Mouse (Mus musculus) forebrain, embryonic 16.5 days (tissue): ENCODE measurements around the gene Adora3. TPM values are rescaled to one million over a fixed set of nuclear protein-coding genes. Genes with fewer than 3 reads are reported as not detected.

Source experiments
- ATAC-seq: fragments of 200-750 bp; cut with Nextera tagmentation; 2 replicates; pipeline ENCODE4 v1.8.0; 2017; ENCODE audit warnings: mild to moderate bottlenecking, moderate library complexity
- H3K27ac ChIP-seq: fragments of 300-500 bp; sonication (generic); 2 replicates; pipeline ENCODE4 v1.5.1; 2014; ENCODE audit warnings: low read length, control low read depth
- H3K27me3 ChIP-seq: fragments of 300-500 bp; sonication (generic); replicated peaks from 2 replicates; pipeline ENCODE4 v1.6.1; 2014; ENCODE audit warnings: low read length; ENCODE audit not compliant: control insufficient read depth, insufficient read depth
- H3K36me3 ChIP-seq: fragments of 300-500 bp; sonication (generic); 2 replicates; pipeline ENCODE4 v1.6.1; 2014; ENCODE audit not compliant: control insufficient read depth, insufficient read depth
- H3K4me1 ChIP-seq: fragments of 300-500 bp; sonication (generic); replicated peaks from 2 replicates; pipeline ENCODE4 v1.6.1; 2014; ENCODE audit warnings: low read length; ENCODE audit not compliant: control insufficient read depth, insufficient read depth
- H3K4me2 ChIP-seq: fragments of 300-500 bp; sonication (generic); 2 replicates; pipeline ENCODE4 v1.6.1; 2014; ENCODE audit warnings: mild to moderate bottlenecking, low read length, control low read depth
- H3K4me3 ChIP-seq: fragments of 300-500 bp; sonication (generic); replicated peaks from 2 replicates; pipeline ENCODE4 v1.5.1; 2014; ENCODE audit warnings: mild to moderate bottlenecking, low read length, control low read depth
- H3K9ac ChIP-seq: fragments of 300-500 bp; sonication (generic); replicated peaks from 2 replicates; pipeline ENCODE4 v1.6.1; 2014; ENCODE audit warnings: low read depth, low read length, control low read depth
- H3K9me3 ChIP-seq: fragments of 300-500 bp; sonication (generic); 2 replicates; pipeline ENCODE4 v1.6.1; 2016; ENCODE audit warnings: low read length; ENCODE audit not compliant: control insufficient read depth
- WGBS: fragments of 180-500 bp; shearing (Covaris S2); extraction: QIAGEN DNeasy Blood & Tissue Kit; methylation state at CpG from one replicate; pipeline ENCODE4 v1.1.7; 2014; 5-methylcytosine and 5-hydroxymethylcytosine counted together
- polyA plus RNA-seq: library from polyadenylated mRNA; unstranded; fragments of >200 nt; fragmentation: Nextera tagmentation; extraction: Ambion mirVana; gene quantifications from 2 replicates; pipeline ENCODE4 v1.2.1, GENCODE M21; 2015

Adora3 gene
- 0.11 TPM in 1 of 2 replicates, not detected in the other for polyA plus RNA-seq

- Histone ChIP-seq H3K27me3 (no peaks in the 10 kb centered on the region), H3K27ac (no peak within 1 kb of the TSS), H3K9ac (no peak within 1 kb of the TSS), H3K36me3 (no peaks in the 10 kb centered on the region), H3K4me2 (no peak within 1 kb of the TSS), H3K9me3 (no peaks in the 10 kb centered on the region), H3K4me3 (no peak within 1 kb of the TSS), H3K4me1 (peaks cover 9% of the 10 kb centered on the region)
- 76% methylated on average over 3 of the region's 3 CpGs for WGBS
- ATAC-seq = no peak
Observed at GRCm38 (mm10) chr3:105870558-105870957, at the start of gene Adora3, which contains the start of gene Tmigd3. Adora3 (plus strand) TSS chr3:105870858. Tmigd3 (plus strand) TSS chr3:105870903.

- no peak for ATAC-seq
- no peak overlapping the region for H3K4me3 ChIP-seq
- H3K27ac ChIP-seq = no peak overlapping the region
- no peaks in the 10 kb centered on the region for H3K9me3 ChIP-seq
- no peaks in the 10 kb centered on the region for H3K4me1 ChIP-seq
- 92% methylated on average over 3 of the region's 3 CpGs for WGBS
- H3K9ac ChIP-seq = no peak overlapping the region
- H3K36me3 ChIP-seq = no peaks in the 10 kb centered on the region
- no peaks in the 10 kb centered on the region for H3K27me3 ChIP-seq
- no peak overlapping the region for H3K4me2 ChIP-seq
Observed at GRCm38 (mm10) chr3:105821504-105821903, 49.2 kb upstream of the Adora3 start.

DNA sequence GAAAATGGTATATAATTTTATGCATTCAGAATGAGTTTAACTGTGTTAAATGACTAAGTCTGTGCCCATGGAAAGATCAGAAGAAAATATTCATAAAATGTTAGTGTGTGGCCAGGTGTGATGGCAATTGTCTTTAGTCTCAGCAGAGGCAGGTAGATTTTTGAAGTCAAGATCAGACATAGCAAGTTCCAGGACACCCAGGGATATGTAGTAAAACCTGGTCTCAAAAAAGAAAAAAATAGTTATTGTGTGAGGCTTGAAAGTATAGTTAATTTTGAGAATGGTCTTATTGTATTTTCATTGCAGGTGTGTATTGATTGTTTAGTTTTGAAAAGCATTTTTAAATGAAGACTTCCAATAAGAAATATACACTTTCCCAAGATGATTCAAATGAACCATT is 47.0 kb upstream of the Adora3 start:
- no peak for ATAC-seq

DNA sequence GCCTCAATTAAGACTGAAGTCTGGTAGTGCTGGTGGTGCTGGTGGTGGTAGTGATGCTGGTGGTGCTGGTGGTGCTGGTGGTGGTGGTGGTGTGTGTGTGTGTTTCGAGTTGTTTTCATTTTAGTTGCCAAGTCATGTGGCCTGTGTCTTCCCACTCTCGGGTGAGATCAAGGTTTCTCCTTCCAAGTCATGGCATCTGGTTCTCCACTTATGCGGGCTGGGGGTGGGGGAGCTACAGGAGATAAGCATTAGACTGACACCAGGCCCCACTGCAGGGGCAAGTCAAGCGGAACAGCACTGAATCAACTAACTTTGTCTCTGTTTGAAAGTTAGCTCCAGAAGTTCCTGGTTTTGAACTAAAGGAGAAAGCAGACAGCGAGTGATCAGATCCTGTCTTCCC is 46.6 kb upstream of the Adora3 start:
- H3K9ac ChIP-seq = no peak overlapping the region
- H3K4me2 ChIP-seq = no peak overlapping the region
- H3K27me3 ChIP-seq = no peaks in the 10 kb centered on the region
- no peaks in the 10 kb centered on the region for H3K9me3 ChIP-seq
- H3K4me1 ChIP-seq = no peaks in the 10 kb centered on the region
- H3K27ac ChIP-seq = no peak overlapping the region
- ATAC-seq = no peak
- no peaks in the 10 kb centered on the region for H3K36me3 ChIP-seq
- H3K4me3 ChIP-seq = no peak overlapping the region
- 61% methylated on average over 5 of the region's 5 CpGs for WGBS

More for the DNA sequence above, 47.0 kb upstream of the Adora3 start:
- H3K4me2 ChIP-seq = no peak overlapping the region
- H3K27me3 ChIP-seq = no peaks in the 10 kb centered on the region
- no peaks in the 10 kb centered on the region for H3K9me3 ChIP-seq
- no peak overlapping the region for H3K4me3 ChIP-seq
- no peak overlapping the region for H3K27ac ChIP-seq
- no peaks in the 10 kb centered on the region for H3K36me3 ChIP-seq
- H3K9ac ChIP-seq = no peak overlapping the region
- no peaks in the 10 kb centered on the region for H3K4me1 ChIP-seq

DNA sequence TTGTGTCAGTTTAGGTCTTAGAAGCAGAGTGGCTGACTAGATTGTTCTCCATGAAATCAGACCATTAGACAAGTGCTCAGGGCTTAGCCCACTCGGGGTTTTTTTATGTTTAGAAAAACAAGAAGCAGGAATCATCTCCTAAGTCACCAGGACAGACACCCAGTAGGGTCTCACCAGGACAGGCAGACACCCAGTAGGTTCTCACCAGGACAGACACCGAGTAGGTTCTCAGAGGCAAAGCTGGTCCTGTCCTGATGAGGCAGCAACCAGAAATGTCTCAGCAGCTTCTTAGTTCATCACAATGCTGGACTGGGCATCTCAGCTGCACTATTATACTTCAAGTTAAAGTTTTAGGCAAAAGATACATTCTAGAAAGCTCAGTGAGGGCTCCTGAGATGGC is 46.0 kb upstream of the Adora3 start:
- Histone ChIP-seq H3K4me2 (no peak overlapping the region), H3K27me3 (no peaks in the 10 kb centered on the region), H3K4me1 (no peaks in the 10 kb centered on the region), H3K9ac (no peak overlapping the region), H3K27ac (no peak overlapping the region), H3K4me3 (no peak overlapping the region), H3K36me3 (no peaks in the 10 kb centered on the region), H3K9me3 (no peaks in the 10 kb centered on the region)
- 56% methylated on average over 2 of the region's 2 CpGs for WGBS
- no peak for ATAC-seq

GRCm38 (mm10) chr3:105825501-105826161 is 45.0 kb upstream of the Adora3 start:
- Histone ChIP-seq H3K27me3 (no peaks in the 10 kb centered on the region), H3K4me2 (no peak overlapping the region), H3K9me3 (no peaks in the 10 kb centered on the region), H3K27ac (no peak overlapping the region), H3K9ac (no peak overlapping the region), H3K36me3 (no peaks in the 10 kb centered on the region), H3K4me3 (no peak overlapping the region), H3K4me1 (no peaks in the 10 kb centered on the region)
- whole genome bisulfite sequencing = 71% methylated on average over 7 of the region's 7 CpGs
- ATAC-seq = no peak

GRCm38 (mm10) chr3:105831584-105831983 is 39.1 kb upstream of the Adora3 start:
- 96% methylated on average over 3 of the region's 3 CpGs for WGBS
- no peak overlapping the region for H3K4me2 ChIP-seq
- no peaks in the 10 kb centered on the region for H3K36me3 ChIP-seq
- no peaks in the 10 kb centered on the region for H3K9me3 ChIP-seq
- H3K27me3 ChIP-seq = no peaks in the 10 kb centered on the region
- ATAC-seq = no peak
- H3K4me1 ChIP-seq = no peaks in the 10 kb centered on the region
- no peak overlapping the region for H3K9ac ChIP-seq
- H3K27ac ChIP-seq = no peak overlapping the region
- H3K4me3 ChIP-seq = no peak overlapping the region

GRCm38 (mm10) chr3:105835875-105836274 is 34.8 kb upstream of the Adora3 start:
- Histone ChIP-seq H3K9ac (no peak overlapping the region), H3K9me3 (no peaks in the 10 kb centered on the region), H3K4me3 (no peak overlapping the region), H3K27ac (no peak overlapping the region), H3K36me3 (no peaks in the 10 kb centered on the region), H3K4me1 (no peaks in the 10 kb centered on the region), H3K27me3 (no peaks in the 10 kb centered on the region), H3K4me2 (no peak overlapping the region)
- 73% methylated on average over 3 of the region's 3 CpGs for WGBS
- ATAC-seq = no peak

- 89% methylated on average over 3 of the region's 3 CpGs for WGBS
- H3K4me1 ChIP-seq = no peaks in the 10 kb centered on the region
- H3K27me3 ChIP-seq = no peaks in the 10 kb centered on the region
- ATAC-seq = no peak
- no peak overlapping the region for H3K9ac ChIP-seq
- no peak overlapping the region for H3K4me2 ChIP-seq
- no peaks in the 10 kb centered on the region for H3K9me3 ChIP-seq
- H3K4me3 ChIP-seq = no peak overlapping the region
- no peak overlapping the region for H3K27ac ChIP-seq
- no peaks in the 10 kb centered on the region for H3K36me3 ChIP-seq
Observed at GRCm38 (mm10) chr3:105836883-105837282, 33.8 kb upstream of the Adora3 start.

DNA sequence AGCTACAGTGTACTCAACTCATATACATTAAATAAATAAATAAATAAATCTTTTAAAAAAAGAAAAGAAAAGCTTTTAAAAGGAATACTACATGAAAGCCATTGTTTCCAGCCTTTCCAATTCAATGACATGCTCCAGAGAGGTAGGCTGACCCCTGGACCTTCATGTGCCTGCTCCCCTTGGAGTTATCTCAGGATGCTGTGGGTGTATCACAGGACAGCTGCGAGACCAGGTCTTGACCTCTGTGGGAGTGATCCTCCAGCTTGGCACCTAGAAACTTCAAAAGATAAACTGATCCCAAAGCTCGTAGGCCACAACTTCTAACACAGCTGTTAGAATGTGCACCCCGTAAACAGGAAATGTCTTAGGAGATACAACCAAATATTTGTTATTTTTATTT is 32.0 kb upstream of the Adora3 start:
- Histone ChIP-seq H3K4me2 (no peak overlapping the region), H3K9me3 (no peaks in the 10 kb centered on the region), H3K4me1 (no peaks in the 10 kb centered on the region), H3K36me3 (no peaks in the 10 kb centered on the region), H3K27ac (no peak overlapping the region), H3K9ac (no peak overlapping the region), H3K4me3 (no peak overlapping the region), H3K27me3 (no peaks in the 10 kb centered on the region)
- ATAC-seq = no peak
- WGBS = 87% methylated on average over 3 of the region's 3 CpGs
